Mouse (Mus musculus): ENCODE results near the gene Apol11b.
"Not testable (repeated sequence)": the region's sequence is repeated elsewhere in the genome, so short reads cannot be mapped to it uniquely, and the experiment has no call there.

GRCm38 (mm10) chr15:77628647-77629046, 14.4 kb downstream of the Apol11b start:
- not testable (repeated sequence) for TF ChIP-seq ZNF384 (IDR thresholded peaks at IDR 0.05; ENCODE audit: low read depth, low read length); ZC3H11A (IDR thresholded peaks at IDR 0.05; ENCODE audit: borderline replicate concordance, low read depth, low read length); HCFC1 (IDR thresholded peaks at IDR 0.05; ENCODE audit: borderline replicate concordance, insufficient read depth, low read length); CHD2 (IDR thresholded peaks at IDR 0.05; ENCODE audit: low read depth, low read length); MAFK (IDR thresholded peaks at IDR 0.05; ENCODE audit: insufficient read depth, low read depth, low read length)
